Mouse (Mus musculus) left cerebral cortex, adult 8-10 months (tissue): ENCODE data around the gene Slc4a4. TPM values are rescaled to one million over a fixed set of nuclear protein-coding genes. Genes with fewer than 3 reads are reported as not detected.

Source experiments
- DNase-seq, 2 experiments: peaks; one replicate each; pipeline ENCODE4 v3.0.0; 2022; ENCODE audit warnings: low spot score in 2 of 2
- total RNA-seq, 4 experiments: library from RNA; stranded (reverse); gene quantifications; 2 replicates each; pipeline ENCODE4 v1.2.4; 2022

Gene Slc4a4
- total RNA-seq, 4 experiments from 2014 or later, result 144 to 154 (median 151) TPM

DNA sequence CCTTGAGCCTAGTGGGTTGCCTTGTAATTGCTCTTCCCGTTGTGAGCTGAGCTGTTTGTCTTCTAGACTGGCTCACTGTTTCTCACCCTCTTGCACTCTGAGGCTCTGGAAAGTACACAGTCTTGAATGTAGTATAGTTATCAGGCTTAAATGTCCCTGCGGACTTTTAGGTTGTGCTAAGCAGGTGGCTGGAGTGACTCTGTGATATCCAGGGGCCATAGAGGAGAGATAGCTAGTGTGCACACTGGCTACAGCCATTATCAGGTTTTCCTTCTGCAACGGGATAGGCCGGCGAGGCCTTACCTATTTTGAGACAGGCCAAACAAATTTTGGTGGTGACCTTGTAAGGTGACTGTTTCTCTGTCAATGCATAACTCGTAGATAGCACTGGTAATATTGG lies 110.7 kb downstream of the Slc4a4 start:
- DNase-seq, result no peak

DNA sequence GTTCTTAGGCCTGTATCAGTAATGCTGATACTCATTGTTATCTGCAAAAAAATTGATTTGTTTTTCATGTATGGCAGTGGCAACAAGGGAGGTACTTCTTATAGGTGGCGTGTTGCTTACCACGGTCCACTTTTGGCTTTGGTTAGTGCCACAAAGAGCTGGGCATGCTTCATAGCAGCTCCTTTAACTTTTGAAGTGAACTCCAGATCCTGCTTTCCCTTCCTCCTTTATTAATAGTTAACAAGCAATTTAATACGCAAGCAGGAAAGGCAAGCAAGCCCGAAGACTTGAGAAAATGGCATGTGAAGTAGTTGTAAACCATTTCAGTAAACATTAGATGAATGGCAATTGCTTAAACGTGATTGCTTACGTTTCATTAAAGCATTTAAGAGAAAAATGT lies 113.2 kb downstream of the Slc4a4 start:
- no peak for DNase-seq

DNA sequence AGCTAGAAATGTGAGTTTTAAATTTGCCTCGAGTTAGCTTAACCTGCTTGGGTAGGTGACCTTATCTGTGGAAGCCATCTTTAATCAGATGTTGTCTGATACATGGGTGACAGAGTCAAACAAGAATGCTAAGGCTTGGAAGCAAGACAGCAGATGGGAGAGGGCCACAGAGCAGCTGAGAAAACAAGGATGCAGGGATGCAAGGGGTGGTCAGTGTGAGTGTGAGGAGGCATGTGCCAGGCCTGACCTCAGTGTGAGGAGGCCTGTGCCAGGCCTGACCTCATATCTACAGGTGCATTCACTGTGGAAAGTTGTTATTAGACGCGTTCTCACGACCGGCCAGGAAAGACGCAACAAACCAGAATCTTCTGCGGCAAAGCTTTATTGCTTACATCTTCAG lies 114.0 kb downstream of the Slc4a4 start:
- DNase-seq, result no peak

DNA sequence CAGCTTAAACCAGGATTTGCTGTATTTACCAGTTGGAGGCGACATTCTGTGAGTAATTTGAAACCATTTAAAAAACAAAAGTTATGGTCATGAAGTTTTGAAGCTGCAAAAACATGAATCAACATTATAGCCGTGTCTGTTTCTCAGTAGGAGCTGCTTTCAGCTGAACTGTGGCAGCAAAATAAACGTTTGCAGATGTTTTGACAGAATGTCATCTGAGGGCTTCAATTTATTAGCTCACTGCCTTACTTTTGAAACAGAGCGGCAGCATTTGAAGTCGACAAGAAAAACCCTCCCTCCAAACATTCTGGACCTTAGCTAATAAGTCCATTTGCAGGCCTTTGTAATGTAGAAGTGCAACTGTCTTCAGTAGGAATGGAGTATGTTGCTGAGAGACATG lies 123.5 kb downstream of the Slc4a4 start:
- no peak for DNase-seq

DNA sequence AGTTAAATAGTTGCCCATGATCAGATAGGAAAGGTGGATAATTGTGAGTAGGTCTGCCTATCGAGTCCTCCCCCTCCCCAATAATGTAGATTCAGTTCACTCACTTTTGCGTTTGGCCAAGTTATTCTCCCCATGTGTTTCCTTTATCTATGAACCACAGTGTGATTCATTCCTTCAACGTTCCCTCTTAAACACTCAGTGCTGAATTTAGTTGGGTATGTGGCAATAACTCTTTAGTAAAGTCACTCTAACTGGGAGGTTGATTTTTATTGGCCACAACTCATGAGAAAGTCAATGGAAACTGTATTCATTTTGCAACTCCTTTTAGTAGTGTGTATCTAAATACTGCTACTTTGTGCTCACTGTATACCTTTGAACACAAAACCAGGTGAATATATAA lies 125.8 kb downstream of the Slc4a4 start:
- DNase-seq, result no peak

DNA sequence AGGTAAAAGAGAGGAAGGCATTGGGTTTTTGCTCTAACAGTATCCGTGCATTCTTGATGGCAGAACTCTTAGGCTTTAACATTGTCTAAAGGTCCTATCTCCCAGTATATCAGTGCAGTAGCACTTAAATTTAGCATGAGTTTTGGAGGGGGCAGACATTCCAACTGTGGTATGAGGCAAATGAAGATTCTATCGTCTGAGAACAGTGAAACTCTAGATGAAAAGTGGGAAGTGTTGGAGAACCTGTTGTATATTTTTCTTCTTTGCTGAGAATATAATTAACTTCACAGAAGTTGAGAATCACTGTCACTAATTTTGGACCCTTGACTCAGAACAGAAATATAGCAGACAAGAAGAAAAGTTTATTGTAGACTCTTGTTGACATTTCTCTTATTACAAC lies 128.2 kb downstream of the Slc4a4 start:
- DNase-seq, result no peak

DNA sequence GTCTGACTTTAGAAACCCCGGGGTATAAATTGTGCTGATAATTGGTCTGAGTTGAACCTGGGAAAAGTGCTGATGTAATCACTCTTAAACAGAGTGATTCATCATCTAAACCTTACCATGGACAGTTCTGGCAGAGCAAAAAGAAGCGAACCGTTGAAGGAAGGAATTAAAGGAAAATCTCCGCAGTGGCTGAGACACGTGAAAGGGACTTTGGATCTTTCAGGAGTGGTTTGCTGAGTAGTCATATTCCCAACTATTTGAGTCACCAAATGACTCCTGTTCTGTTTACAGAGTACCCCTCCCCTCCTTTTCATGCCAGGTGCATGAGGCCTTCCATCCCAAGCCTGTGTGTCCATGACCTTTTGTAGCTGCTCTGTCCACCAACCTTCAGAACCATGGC lies 129.3 kb downstream of the Slc4a4 start:
- DNase-seq, result no peak

DNA sequence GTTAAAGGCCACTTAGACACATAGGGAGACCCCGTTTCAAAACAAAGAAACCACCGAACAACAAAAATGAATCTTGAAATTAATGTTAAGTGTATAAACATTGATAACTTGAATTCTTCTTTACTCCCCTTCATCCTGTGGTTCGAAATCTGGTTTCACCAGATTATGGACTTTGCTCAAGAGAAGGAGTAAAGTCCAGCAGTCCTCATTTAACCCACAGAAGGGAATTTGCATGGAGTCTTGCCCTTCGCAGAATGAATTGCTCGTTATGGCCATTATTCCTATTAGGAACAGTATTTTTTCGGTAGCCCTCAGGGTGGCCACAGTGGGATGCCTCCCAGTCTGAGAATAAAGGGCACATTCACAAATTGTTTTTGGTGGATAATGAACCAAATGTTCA lies 131.9 kb downstream of the Slc4a4 start:
- DNase-seq, result no peak

DNA sequence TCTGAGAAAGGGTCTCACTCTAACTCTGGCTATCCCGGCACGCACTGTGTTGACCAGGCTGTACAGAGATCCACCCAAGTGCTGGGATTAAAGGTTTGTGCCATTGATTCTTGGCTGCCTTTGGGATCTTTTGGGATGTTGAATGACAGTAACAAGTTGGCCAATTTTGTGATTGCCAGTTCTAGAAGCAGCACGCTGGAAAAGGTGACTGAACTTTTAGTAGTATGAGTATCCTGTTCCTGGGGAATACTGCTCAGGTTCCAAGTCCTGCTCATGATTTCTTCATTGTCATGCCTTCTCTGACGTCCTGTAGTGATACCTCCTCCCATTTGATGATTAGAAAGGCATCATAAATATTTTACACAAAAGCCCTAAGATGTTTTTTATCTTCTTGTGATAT lies 137.8 kb downstream of the Slc4a4 start:
- no peak for DNase-seq

DNA sequence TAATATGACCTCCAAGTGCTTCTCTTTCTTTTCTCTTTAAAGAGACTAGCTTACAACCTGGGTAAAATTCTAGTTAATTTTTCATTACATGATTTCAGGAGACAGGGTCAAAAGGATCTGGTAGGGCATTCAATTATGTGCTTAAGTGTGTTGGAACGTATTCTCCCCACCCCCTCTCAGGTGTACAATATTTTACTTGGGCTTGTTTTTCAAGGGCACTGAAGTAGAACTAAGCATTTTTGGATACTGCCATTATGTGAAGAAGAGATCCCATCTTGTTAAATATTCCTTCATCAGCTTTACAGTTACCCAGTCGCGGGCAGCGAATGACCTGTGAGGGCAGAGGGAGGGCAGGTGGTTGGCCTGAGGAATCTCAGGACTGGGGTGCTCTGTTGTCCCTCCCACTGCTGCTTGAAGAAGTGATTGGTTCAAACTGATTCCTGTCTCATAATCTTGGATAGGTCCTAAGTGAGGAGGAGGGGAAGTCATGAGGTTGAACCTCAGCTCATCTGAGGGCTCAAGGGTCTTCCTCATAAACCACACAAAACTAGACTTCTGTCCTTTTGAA lies 141.0 kb downstream of the Slc4a4 start:
- DNase-seq, result no peak

DNA sequence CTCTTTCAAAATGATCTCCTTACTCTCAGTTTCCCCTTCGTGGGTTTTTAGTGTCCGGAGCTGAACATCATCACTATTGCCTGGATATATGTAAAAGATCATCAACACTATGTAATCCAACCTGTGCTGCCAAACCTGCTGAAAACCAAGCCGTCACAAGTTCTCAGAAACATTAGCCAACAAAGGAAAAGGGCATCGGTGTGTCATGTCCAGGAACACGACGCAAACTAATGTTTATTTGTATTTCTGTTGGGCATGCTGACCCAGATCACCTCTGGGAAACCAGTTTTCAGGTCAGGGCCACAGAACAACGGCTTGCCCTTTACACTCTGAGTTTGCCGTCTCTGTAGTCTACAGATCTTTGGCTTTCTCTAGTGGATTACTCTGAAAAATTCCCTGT lies 146.0 kb downstream of the Slc4a4 start:
- DNase-seq, result no peak

DNA sequence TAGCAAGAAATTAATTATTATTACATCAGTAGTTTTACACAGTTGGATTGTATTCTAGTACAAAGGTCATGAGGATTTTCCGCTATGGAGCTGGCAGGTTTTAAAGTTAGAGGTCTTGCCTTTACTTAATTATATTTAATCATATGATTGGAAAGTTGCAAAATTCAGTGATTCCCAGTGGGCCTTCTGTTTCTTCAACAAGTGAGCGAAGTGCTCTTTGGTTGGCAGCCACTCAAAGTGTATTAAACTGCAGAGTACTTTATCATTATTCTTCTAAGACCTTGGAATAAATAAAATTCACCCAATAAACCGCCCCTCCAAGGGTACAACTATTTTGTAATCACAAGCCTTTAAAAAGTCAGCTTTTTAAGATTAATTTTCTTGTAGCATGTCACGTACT lies 146.6 kb downstream of the Slc4a4 start:
- DNase-seq, result no peak

DNA sequence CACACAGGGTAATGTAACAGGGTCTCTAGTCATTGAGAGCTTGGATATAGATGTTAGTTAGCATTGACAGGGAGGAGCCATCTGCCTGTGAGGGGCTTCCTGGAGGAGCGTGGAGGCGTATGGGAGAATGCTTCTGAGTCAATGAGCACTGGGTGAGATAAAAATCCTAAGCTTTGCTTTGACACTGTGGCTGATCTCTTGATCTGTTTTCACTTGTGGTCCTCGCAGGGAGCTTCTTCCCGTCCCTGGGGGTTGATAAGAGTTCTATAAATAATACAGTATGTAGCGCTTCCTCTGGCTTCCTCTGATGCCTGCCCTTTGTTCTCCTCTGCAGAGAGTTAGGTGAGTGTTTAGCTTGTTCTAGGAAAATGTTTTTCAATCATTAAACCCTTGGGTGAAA lies 149.5 kb downstream of the Slc4a4 start:
- no peak for DNase-seq

DNA sequence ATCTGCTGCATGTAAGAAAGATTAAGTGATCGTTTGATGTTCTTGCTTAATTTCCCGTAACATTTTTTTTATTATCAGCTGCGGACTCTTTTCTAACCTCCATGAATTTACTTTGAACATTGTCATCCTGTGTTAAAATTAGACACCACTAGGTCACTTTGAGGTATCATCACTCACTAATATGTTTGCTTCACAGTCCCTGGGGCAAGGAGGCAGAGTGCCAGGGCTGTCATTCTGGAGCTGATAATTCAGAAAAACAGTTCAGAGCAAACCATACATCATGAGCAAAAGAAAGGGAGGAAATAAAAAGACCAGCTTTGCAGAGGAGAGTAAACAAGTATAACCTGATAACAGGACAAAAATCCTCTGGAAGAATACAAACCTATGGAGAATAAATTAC lies 154.2 kb downstream of the Slc4a4 start:
- DNase-seq, result no peak

DNA sequence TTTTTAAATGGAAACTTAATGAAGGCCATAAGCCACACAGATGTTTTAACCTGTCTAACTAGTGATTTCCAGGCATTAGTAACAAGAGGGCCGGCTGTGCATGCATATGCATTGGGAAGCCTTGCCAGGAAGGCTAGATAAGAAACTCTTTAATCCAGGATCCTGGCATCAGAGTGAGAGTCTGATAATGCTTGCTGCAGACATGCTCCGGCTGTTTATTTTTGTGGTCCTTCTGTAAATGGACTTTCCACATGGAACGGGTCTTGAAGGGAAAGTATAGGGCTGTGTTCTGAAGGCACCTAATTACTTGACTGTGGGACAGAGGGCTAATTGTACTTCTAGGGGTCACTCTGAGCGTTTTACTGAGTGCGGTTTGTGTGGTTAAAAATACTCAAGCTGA lies 157.2 kb downstream of the Slc4a4 start:
- no peak for DNase-seq

DNA sequence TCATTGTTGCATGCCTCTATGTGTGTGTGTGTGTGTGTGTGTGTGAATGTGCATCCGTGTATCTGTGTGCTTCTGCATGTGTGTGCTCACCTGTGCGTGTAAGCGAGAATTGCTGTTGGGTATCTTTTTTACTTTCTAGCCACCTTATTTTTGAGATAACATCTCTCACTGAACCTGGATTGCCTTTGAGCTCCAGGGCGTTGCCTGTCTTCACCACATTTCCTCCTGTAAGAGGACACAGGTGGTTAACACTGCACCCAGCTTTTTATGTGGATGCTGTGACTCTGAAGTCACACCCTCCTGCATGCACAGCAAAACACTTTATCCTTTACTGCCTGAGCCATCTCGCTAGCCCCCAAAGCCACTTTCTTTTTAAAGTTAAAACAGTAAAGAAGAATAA lies 158.2 kb downstream of the Slc4a4 start:
- DNase-seq, result no peak

DNA sequence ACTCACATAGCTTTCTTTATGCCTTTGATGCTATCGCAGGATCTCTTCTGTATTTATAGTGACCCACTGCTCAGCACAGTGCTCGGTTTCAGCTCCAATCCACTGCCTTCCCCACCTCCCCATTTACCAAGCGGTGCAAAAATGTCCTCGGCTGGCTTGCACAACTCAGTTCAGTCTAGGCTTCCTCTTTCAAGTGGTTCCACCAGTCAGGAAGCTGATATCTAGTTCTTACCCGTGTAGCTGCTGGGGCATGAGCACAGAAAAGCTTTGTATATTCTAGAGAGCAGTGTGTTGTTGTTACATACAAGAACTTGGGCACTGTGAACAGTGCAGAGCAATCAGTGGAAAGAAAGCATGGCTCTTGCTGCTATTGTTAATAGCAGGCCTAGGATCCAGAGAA lies 165.0 kb downstream of the Slc4a4 start:
- DNase-seq, result no peak

DNA sequence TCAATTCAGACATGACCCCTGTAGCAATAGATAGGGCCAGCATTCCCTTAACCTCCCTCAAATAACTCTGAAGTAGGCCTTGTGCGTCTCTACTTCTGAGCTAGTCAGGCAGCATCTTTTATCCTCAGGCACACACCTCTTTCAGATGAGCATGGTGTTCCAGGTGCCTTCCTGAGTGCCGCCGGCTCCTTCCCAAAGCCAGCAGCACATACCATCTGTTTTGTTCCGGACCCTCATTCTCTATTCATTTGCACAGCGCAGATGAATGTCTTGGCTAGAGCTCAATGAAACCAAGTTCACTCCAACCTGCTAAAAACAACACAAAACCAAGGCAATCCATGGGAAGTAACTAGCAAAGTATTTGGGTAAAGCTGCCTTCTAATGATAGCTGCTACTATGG lies 165.6 kb downstream of the Slc4a4 start:
- no peak for DNase-seq

DNA sequence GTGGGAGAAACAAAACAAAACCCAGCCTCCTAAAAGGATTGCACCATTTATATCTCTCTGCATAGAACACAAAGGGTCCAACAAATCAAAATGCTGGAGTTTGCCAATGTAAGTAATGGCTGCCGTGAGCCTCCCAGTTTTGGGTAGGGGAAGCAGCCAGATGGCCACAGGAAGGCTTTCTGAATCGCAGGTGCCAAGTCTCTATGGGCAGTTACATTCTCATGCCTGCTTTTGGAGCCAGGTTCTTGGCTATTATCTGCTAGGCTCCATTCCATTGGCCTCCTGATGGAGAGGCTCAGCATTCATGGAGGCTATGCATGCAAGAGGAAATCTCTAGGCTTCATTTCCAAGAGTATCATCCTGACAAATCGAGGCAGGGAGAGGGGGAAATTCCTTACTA lies 169.0 kb downstream of the Slc4a4 start:
- DNase-seq, result no peak

DNA sequence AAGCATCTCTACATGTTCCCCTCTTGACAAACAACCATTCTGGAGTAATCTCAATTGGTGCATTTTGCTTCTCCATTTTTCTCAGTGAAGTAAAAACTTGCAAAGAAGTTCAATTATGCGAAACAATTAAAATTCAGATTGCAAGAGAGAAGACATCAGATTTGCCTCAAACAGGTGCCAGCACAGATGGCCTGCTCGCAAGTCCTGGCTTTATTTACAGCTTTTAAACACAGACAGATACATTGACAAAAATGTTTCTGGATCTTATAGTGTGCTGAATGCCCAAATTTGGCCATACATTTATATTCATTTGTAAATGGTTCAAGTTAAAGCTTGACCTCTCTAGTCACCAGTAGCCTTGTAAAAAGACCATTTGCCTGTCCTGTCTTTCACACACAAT lies 169.8 kb downstream of the Slc4a4 start:
- DNase-seq, result peak in 1 of 2 experiments; percentile 63

DNA sequence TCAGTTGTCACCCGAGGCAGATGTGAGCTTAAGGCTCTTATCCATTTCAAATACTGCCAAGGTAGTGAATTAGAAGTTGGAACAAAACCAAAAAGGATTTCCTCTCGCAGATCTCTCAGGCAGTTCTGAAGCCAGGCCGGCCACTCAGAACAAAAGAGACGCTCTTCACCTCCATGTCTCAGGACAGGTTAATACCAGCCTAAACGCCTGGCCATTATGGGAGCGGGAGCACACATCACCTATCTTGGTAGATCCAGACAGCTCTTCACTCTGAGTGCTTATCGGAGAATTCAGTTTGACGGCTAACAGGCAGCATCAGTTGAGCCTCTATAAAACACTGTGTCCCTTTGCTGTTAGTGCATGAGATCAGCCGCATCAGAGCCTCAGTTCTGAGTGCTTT lies 174.5 kb downstream of the Slc4a4 start:
- no peak for DNase-seq

DNA sequence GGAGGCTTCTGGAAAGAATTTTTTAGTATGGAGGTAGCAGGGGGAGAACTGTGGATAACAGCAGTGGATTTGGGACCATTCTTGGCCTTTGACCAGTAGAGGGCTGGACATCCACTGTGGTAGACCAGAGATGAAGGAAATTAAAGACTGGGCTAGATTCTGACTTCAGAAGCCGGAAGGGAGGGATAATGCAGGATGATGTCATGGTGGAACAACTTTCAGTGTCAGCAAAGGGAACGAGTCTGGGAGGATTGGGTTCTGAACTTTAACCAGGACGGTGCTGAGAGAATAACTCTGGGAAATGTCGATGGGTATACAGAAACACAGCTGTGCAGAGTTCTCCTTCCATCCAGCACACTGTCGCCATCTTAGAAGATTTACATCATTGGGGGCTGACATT lies 175.7 kb downstream of the Slc4a4 start:
- no peak for DNase-seq

DNA sequence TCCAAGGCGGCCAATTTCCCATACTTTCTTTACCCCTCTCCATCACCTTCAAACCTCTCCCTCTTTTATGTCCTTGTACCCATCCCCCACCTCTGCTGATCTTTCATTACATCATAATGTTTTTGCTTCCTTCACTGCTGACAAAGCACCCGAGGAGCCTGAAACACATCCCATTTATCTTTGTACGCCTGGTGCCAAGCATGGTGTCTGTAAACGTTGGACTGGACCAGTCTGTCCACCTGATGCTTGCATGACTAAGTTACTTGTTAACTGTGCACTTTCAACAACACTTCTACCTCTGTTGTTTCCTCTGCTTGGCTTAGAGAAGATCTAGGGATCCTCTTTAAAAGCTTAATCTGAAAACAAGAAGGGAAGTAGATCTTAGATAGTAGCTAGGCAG lies 180.5 kb downstream of the Slc4a4 start:
- no peak for DNase-seq

DNA sequence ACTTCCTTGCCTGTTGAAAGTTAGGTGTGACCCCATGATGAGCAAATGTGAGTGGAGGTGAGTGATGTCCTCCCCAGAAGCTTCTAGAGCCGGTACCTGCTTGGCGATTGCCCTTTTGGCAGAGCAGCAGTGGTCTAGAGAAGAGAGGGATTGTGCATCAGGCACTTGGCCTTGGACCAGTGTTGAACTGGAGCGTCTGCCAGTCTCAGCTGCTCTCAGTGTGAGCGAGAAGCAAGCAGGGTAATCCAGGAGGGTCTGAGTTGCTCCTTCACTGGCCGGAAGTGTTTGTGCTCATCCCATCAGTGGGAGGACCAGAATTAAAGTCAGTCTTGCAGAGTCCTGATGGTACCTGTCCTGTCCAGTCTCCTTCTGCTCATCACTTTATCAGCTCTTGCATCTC lies 181.5 kb downstream of the Slc4a4 start:
- DNase-seq, result no peak
